Mouse (Mus musculus): ENCODE data around the gene H6pd. TPM values are rescaled to one million over a fixed set of nuclear protein-coding genes. Genes with fewer than 3 reads are reported as not detected.

Gene H6pd
- polyA plus RNA-seq, 1 experiment = 170 TPM

GRCm38 (mm10) chr4:149959816-149960215 lies 49.0 kb downstream of the H6pd start:
- Histone ChIP-seq H3K27ac (ENCODE audit: insufficient read depth, low read depth, low read length) (no peak overlapping the region), H3K4me3 (ENCODE audit: insufficient read depth, low read depth, low read length) (no peak overlapping the region), H3K4me1 (ENCODE audit: control insufficient read depth, insufficient read depth, low read length) (0 out of 2 replicates have a peak, but pooled peaks cover 4% of the 10 kb centered on the region)
- TF ChIP-seq POLR2A (IDR thresholded peaks at IDR 0.05; ENCODE audit: insufficient read depth, low read depth, low read length) (no peak), CTCF (IDR thresholded peaks at IDR 0.05; ENCODE audit: insufficient read depth, low read depth, low read length) (no peak)
- 56% methylated on average over 10 of the region's 10 CpGs for WGBS

- peaks cover 9% of the 10 kb centered on the region; the same call in 1 of the 2 replicates for H3K4me1 ChIP-seq (ENCODE audit: control insufficient read depth, insufficient read depth, low read length)
- no peak overlapping the region for H3K4me3 ChIP-seq (ENCODE audit: insufficient read depth, low read depth, low read length)
- TF ChIP-seq CTCF (IDR thresholded peaks at IDR 0.05; ENCODE audit: insufficient read depth, low read depth, low read length) (no peak), POLR2A (IDR thresholded peaks at IDR 0.05; ENCODE audit: insufficient read depth, low read depth, low read length) (no peak)
- 2% methylated on average over 5 of the region's 5 CpGs for WGBS
- no peak overlapping the region for H3K27ac ChIP-seq (ENCODE audit: insufficient read depth, low read depth, low read length)
Observed at GRCm38 (mm10) chr4:149958566-149958965, 50.3 kb downstream of the H6pd start.

GRCm38 (mm10) chr4:149956048-149956447 lies 52.8 kb downstream of the H6pd start:
- no peak for TF ChIP-seq POLR2A (IDR thresholded peaks at IDR 0.05; ENCODE audit: insufficient read depth, low read depth, low read length)
- H3K27ac ChIP-seq (ENCODE audit: insufficient read depth, low read depth, low read length) = no peak overlapping the region
- peaks cover 21% of the 10 kb centered on the region for H3K4me1 ChIP-seq (ENCODE audit: control insufficient read depth, insufficient read depth, low read length)
- 58% methylated on average over 13 of the region's 13 CpGs for WGBS
- no peak overlapping the region for H3K4me3 ChIP-seq (ENCODE audit: insufficient read depth, low read depth, low read length)

GRCm38 (mm10) chr4:149955631-149956030 lies 53.2 kb downstream of the H6pd start:
- WGBS = 13% methylated on average over 15 of the region's 15 CpGs
- Histone ChIP-seq H3K4me3 (ENCODE audit: insufficient read depth, low read depth, low read length) (no peak overlapping the region), H3K27ac (ENCODE audit: insufficient read depth, low read depth, low read length) (no peak overlapping the region), H3K4me1 (ENCODE audit: control insufficient read depth, insufficient read depth, low read length) (peaks cover 22% of the 10 kb centered on the region)
- TF ChIP-seq POLR2A (IDR thresholded peaks at IDR 0.05; ENCODE audit: insufficient read depth, low read depth, low read length) (no peak), CTCF (IDR thresholded peaks at IDR 0.05; ENCODE audit: insufficient read depth, low read depth, low read length) (no peak)

- Histone ChIP-seq H3K4me1 (ENCODE audit: control insufficient read depth, insufficient read depth, low read length) (peaks cover 28% of the 10 kb centered on the region), H3K27ac (ENCODE audit: insufficient read depth, low read depth, low read length) (peak within 1 kb of the TSS; percentile 34), H3K4me3 (ENCODE audit: insufficient read depth, low read depth, low read length) (peak within 1 kb of the TSS; percentile 69)
- WGBS = under 1% methylated on average over 51 of the region's 51 CpGs
- TF ChIP-seq POLR2A (IDR thresholded peaks at IDR 0.05; ENCODE audit: insufficient read depth, low read depth, low read length) (peak; percentile 73), CTCF (IDR thresholded peaks at IDR 0.05; ENCODE audit: insufficient read depth, low read depth, low read length) (no peak)
Observed at GRCm38 (mm10) chr4:149954893-149955439, 53.9 kb downstream of the H6pd start, which contains the start of gene Spsb1. TSS of gene Spsb1 (minus strand) at chr4:149955043.

- H3K4me3 ChIP-seq (ENCODE audit: insufficient read depth, low read depth, low read length) = peak overlapping the region; percentile 69
- TF ChIP-seq CTCF (IDR thresholded peaks at IDR 0.05; ENCODE audit: insufficient read depth, low read depth, low read length) (no peak), POLR2A (IDR thresholded peaks at IDR 0.05; ENCODE audit: insufficient read depth, low read depth, low read length) (no peak)
- H3K27ac ChIP-seq (ENCODE audit: insufficient read depth, low read depth, low read length) = peak overlapping the region; percentile 34
- 1% methylated on average over 32 of the region's 32 CpGs for WGBS
- peaks cover 39% of the 10 kb centered on the region for H3K4me1 ChIP-seq (ENCODE audit: control insufficient read depth, insufficient read depth, low read length)
Observed at GRCm38 (mm10) chr4:149953621-149954481, 55.0 kb downstream of the H6pd start.

- no peak overlapping the region for H3K4me3 ChIP-seq (ENCODE audit: insufficient read depth, low read depth, low read length)
- 38% methylated on average over 9 of the region's 9 CpGs for WGBS
- no peak overlapping the region for H3K27ac ChIP-seq (ENCODE audit: insufficient read depth, low read depth, low read length)
- TF ChIP-seq CTCF (IDR thresholded peaks at IDR 0.05; ENCODE audit: insufficient read depth, low read depth, low read length) (no peak), POLR2A (IDR thresholded peaks at IDR 0.05; ENCODE audit: insufficient read depth, low read depth, low read length) (no peak)
- H3K4me1 ChIP-seq (ENCODE audit: control insufficient read depth, insufficient read depth, low read length) = peaks cover 48% of the 10 kb centered on the region
Observed at GRCm38 (mm10) chr4:149952201-149952600, 56.6 kb downstream of the H6pd start.

GRCm38 (mm10) chr4:149951201-149951600 lies 57.6 kb downstream of the H6pd start:
- no peak overlapping the region for H3K27ac ChIP-seq (ENCODE audit: insufficient read depth, low read depth, low read length)
- peaks cover 56% of the 10 kb centered on the region for H3K4me1 ChIP-seq (ENCODE audit: control insufficient read depth, insufficient read depth, low read length)
- H3K4me3 ChIP-seq (ENCODE audit: insufficient read depth, low read depth, low read length) = no peak overlapping the region
- WGBS = 94% methylated on average over 13 of the region's 13 CpGs
- TF ChIP-seq CTCF (IDR thresholded peaks at IDR 0.05; ENCODE audit: insufficient read depth, low read depth, low read length) (no peak), POLR2A (IDR thresholded peaks at IDR 0.05; ENCODE audit: insufficient read depth, low read depth, low read length) (no peak)

GRCm38 (mm10) chr4:149949691-149950090 lies 59.1 kb downstream of the H6pd start:
- peaks cover 66% of the 10 kb centered on the region for H3K4me1 ChIP-seq (ENCODE audit: control insufficient read depth, insufficient read depth, low read length)
- no peak overlapping the region for H3K27ac ChIP-seq (ENCODE audit: insufficient read depth, low read depth, low read length)
- no peak overlapping the region for H3K4me3 ChIP-seq (ENCODE audit: insufficient read depth, low read depth, low read length)
- WGBS = 63% methylated on average over 13 of the region's 13 CpGs
- TF ChIP-seq CTCF (IDR thresholded peaks at IDR 0.05; ENCODE audit: insufficient read depth, low read depth, low read length) = no peak
- TF ChIP-seq POLR2A (IDR thresholded peaks at IDR 0.05; ENCODE audit: insufficient read depth, low read depth, low read length) = no peak
